Mouse (Mus musculus): ENCODE results near the gene Trem3.

Gene Trem3

DNA sequence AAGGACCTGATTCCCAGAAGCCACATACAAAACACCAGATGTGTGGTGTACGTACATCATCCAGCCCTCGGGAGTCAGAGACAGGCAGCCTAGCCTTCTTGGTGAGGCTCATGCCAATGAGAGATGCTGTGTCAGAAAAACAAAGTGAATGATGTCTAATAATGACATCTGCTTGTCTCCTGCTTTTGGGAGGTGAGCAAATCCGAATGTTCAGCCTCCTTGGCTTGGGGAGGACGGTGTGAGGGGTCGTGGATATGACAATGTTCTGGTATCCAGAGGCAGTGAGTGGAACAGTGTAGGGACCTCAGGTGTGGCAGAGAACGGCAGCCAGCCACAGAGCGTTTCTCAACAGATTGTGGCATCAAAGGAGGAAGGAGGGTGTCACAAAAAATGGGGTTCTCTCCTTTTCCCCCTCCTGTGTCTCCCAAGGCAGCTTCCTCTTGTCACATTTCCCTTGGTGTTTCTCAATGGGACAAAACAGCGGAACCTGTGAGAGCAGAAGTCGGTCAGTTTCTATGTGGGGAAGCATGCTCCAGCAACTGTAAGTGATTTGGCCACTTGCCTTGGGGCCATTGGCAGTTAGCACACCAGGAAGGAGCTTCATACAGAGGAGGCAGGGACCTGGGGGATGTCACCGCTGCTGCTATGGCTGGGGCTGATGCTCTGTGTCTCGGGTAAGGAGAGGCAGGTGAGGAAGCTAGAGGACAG, at the start of gene Trem3:
Gene Trem3 (plus strand): TSS at position 557 of the 708 bp plus-strand sequence.
- DNase-seq (ENCODE audit: low spot score in 2 of 2) = no peak

DNA sequence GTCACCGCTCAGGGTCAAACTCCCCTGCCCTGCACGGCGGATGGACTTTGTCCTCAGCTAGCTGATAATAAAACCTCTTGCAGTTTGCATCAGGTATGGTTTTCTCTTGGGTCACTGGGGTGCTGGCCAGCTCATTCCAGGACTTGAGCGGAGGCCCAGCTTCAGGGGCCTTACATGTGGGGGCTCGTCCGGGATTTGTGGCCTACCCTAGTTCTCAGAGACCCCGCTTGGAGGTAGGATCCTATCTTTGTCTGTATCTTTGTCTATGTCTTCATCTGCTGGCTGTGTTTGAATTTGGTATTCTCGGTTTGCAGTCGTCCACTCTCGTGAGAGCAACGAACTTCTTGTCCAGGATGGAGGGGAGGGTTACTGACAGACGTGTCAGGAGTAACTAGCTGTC, 44.5 kb upstream of the Trem3 start:
- DNase-seq (ENCODE audit: low spot score in 2 of 2) = no peak

GRCm38 (mm10) chr17:48212596-48212995, 35.0 kb upstream of the Trem3 start:
- DNase-seq (ENCODE audit: low spot score in 2 of 2) = no peak

- no peak for DNase-seq (ENCODE audit: low spot score in 2 of 2)
These were observed 34.1 kb upstream of the Trem3 start for GRCm38 (mm10) chr17:48213511-48213910.

GRCm38 (mm10) chr17:48215429-48215828, 32.1 kb upstream of the Trem3 start:
- DNase-seq (ENCODE audit: low spot score in 2 of 2) = no peak

DNA sequence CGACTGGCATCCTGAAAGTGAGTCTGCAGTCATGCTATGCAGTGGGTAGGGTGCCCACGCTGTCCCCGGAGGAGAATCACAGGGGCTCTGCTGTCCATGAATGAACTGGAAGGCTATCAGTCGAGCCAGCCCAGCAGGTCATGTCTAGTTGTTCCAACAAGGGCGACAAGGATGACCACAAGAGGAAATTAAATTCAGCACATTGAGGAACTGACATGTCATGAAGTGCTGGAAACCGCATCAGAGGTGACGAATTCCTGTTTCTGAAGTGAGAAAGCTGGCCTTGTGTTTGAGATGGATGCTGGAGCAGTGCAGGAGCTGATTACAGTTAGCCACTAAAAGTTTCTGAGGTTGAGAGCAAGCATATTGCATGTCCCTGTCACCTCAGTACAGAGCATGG, 16.9 kb upstream of the Trem3 start:
- peak in 1 of 2 experiments; percentile 1 for DNase-seq (ENCODE audit: low spot score in 2 of 2)

GRCm38 (mm10) chr17:48232518-48232917, 15.1 kb upstream of the Trem3 start, which contains the start of gene Trem1:
Gene Trem1 (plus strand): TSS chr17:48232768.
- DNase-seq (ENCODE audit: low spot score in 2 of 2) = peak in 1 of 2 experiments; percentile 1

GRCm38 (mm10) chr17:48233789-48234188, 13.8 kb upstream of the Trem3 start:
- DNase-seq (ENCODE audit: low spot score in 2 of 2) = no peak

GRCm38 (mm10) chr17:48234550-48234949, 13.0 kb upstream of the Trem3 start:
- DNase-seq (ENCODE audit: low spot score in 2 of 2) = no peak

DNA sequence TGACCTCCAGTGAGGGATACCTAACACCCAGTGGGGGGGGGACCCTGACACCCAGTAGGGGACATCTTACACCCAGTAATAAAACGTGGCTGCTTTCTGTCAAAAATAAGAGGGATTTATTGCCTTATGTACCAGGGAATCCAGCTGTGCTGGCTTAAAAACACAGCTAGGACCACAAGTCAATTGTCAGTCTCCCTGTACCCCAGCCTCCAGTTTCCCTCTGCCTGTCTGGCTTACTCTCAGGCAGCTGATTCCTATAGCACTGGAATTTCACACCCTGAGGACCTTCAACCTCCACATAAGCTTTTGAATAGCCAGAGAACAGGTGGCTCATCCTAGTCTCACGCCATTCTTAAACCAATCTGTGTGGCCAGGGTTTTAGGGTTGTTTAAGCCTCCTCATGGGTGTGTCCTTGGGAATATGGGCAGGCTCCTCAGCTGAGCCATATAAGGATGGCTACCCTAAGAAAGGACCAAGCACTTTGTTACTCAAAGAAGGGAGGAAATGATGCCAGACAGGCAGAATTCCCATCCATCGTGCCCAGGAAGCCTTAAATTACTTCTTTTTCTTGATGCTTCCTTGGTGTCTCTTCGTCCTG, 11.7 kb upstream of the Trem3 start:
- no peak for DNase-seq (ENCODE audit: low spot score in 2 of 2)

DNA sequence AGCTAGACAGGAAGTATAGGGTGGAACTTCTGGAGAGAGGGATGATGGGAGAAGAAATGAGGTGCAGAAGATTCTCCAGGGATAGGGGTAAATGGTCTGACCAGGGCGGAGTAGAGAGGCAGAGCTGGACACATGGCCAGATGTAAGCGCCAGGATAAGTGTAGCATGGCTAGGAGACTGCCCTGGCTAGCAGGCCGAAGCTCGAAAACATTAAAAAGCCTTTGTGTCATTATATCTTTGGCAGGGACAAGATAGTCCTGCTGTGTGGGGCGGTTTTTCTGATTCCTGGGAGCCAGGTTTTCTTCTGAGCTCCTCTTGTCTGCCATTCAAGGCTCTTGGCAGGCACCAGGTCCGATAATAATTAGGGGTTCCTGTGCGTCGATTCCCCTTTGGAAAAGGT, 10.0 kb upstream of the Trem3 start:
- DNase-seq (ENCODE audit: low spot score in 2 of 2) = no peak

DNA sequence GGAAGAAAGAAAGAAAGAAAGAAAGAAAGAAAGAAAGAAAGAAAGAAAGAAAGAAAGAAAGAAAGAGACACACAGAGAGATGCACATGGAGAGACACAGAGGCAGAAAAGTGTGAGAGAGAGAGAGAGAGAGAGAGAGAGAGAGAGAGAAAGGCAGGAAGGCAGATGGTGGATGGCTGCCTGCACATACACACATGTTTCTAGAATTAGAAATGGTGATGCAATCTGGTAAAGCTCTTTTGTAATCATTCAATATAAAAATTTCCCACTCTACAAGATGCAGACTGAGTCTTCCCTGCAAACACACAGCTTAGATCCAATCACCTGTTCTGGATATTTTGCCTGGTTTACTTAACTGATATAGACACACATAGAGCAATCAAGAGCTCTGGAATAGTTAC, 1.5 kb downstream of the Trem3 start:
- no peak for DNase-seq (ENCODE audit: low spot score in 2 of 2)

GRCm38 (mm10) chr17:48249501-48249900, 1.9 kb downstream of the Trem3 start:
- no peak for DNase-seq (ENCODE audit: low spot score in 2 of 2)

GRCm38 (mm10) chr17:48250631-48251030, 3.1 kb downstream of the Trem3 start:
- DNase-seq (ENCODE audit: low spot score in 2 of 2) = no peak

DNA sequence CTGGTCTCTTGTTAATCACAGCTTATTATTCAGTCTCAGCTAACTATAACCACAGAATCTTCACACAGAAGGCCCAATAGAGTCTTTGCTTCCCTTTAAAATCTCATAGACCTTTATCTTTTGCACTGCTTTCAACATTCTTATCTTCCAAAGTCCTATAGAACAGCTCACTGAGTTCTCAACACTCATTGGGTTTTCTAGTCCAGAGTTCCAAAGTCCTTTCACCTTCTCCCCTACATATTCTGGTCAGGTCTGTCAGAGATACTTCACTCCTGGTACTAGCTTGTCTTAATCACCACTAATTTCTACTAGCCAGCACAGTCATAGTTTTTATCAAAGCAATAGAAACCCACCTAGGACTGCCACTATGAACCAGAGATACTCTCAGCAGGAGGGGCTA, 9.0 kb downstream of the Trem3 start:
- no peak for DNase-seq (ENCODE audit: low spot score in 2 of 2)

- DNase-seq (ENCODE audit: low spot score in 2 of 2) = no peak
These were observed 14.3 kb downstream of the Trem3 start for GRCm38 (mm10) chr17:48261868-48262267.

- DNase-seq (ENCODE audit: low spot score in 2 of 2) = no peak
These were observed 16.3 kb downstream of the Trem3 start, which contains the start of gene Treml4 for GRCm38 (mm10) chr17:48263741-48264362. Gene Treml4 (plus strand): TSS chr17:48264295.

DNA sequence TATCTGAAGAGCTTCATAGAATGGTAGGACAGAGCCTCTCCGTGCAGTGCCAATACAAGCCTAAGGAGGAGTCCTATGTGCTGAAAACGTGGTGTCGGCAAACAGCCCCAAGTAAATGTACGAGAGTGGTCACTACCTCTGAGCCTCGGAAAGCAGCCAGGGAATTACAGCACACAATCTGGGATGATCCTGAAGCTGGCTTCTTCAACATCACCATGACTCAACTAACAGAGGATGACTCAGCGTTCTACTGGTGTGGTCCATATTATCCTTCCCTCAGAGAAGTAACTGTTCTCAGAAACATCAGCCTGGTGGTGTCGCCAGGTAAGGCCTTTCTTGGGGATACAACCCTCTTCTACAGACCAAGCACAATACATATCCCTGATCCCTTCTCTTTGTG, 17.1 kb downstream of the Trem3 start:
- DNase-seq (ENCODE audit: low spot score in 2 of 2) = no peak

DNA sequence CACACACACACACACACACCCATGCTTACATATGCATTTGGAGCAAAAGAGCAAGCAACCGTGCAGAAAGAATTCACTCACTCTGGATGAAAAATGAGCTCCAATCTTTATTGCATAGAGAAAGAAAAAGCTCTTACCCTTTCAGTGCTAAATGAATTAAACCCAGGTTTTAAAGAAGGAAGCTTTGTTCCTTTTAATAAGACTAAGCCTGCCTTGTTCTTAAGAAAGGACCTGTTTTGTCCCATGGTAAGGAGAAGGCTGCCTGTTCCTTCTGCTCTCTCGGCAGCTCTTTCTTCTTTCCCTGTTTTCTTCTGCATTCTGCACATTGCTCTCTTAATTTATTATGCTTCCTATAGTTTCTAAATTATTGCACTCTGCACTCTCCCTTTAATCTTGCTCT, 18.6 kb downstream of the Trem3 start:
- no peak for DNase-seq (ENCODE audit: low spot score in 2 of 2)

DNA sequence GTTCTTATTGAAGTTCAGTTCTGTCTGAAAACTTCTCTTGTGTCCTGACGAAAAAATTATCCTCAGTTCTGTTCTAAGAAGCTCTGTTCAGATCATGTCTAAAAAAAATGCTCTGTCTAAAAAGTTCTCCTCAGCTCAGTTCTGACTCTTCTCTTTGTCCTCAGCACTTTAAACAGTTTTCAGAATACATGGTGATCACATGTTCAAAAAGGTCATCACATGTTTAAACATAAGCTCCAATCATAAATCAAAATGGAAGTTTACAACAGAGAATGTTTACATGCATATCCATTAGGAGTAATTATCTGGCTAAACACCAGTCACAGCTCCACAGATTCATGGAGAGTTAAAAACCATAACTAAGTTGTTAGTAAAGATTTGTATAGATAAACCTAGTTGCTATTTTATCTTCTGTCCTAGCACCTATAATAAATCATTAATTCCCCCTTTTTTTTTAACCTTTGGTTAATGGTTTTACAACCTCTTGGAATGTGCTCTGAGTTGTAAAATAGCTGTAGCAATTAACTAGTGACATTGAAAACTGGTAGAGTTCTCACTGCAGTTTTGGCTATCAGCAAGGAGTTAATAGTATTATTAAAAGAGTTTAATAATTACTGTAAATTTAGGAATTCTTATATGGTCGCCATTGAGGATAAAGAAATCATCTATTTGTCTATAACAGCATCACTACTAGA, 19.2 kb downstream of the Trem3 start:
- no peak for DNase-seq (ENCODE audit: low spot score in 2 of 2)

DNA sequence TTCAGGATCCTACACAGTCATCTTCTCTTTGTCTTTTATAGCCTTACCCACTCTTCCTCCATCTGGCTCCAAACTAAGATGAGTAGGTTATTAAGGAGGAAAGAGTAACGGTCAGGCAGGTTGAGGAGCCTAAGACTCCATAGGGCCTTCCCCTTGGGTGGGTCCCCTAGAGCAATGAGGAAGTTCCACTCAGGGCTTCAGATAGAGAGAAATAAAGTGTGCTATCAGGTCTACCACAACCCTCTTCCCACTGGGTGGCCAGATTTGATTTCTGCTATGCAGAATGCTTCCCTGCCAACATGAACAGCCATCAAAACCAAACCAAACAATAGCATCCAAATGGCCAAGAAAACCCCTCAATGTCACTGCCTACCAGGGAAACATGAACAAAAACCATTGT, 20.0 kb downstream of the Trem3 start:
- DNase-seq (ENCODE audit: low spot score in 2 of 2) = no peak

GRCm38 (mm10) chr17:48268276-48268675, 20.7 kb downstream of the Trem3 start:
- no peak for DNase-seq (ENCODE audit: low spot score in 2 of 2)

Measured in frontal cortex, postnatal 10 days (tissue).